Mouse (Mus musculus): ENCODE data around the gene Mecp2. TPM values are rescaled to one million over a fixed set of nuclear protein-coding genes. Genes with fewer than 3 reads are reported as not detected.
A peak's percentile ranks its signal among the peaks of the same experiment; 100 is the strongest.

Mecp2 gene
- polyA plus RNA-seq, 1 experiment from 2014 or later = 11.9 TPM

DNA sequence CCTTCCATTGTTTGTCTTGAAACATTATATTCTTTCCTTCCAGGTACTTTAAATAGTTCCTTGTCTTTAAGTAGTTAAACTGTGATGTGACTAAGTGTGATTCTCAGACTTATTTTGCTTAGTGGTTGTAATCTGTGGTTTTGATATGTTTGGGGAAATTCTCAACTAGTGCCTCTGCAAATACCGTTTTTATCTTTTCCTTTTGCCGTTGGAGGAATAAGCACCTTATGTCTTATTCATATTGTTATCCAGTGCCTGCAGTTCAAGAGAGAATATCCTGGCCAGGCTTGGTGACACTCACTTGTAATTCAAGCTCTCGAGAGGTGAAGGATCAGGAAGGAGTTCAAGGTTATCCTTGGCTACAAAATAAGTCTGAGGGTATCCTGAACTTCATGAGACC, 134.1 kb downstream of the Mecp2 start:
- H3K9ac ChIP-seq (ENCODE audit: low read depth, low read length) = no peak overlapping the region
- 64% methylated on average over 3 of the region's 3 CpGs for WGBS (ENCODE audit: insufficient replicate concordance)
- no peaks in the 10 kb centered on the region for H3K36me3 ChIP-seq (ENCODE audit: control insufficient read depth, insufficient read depth, low read length)
- no peak overlapping the region for H3K4me2 ChIP-seq
- no peak overlapping the region for H3K4me3 ChIP-seq (ENCODE audit: low read depth, low read length)
- H3K4me1 ChIP-seq (ENCODE audit: control insufficient read depth, insufficient read depth, low read length) = no peaks in the 10 kb centered on the region
- H3K27me3 ChIP-seq (ENCODE audit: control insufficient read depth, insufficient read depth, low read length) = no peaks in the 10 kb centered on the region
- no peak overlapping the region for H3K27ac ChIP-seq (ENCODE audit: low read depth, low read length)
- ATAC-seq (replicated peaks; ENCODE audit: insufficient number of reproducible peaks, low FRiP score, low TSS enrichment) = no peak
- no peaks in the 10 kb centered on the region for H3K9me3 ChIP-seq (replicated peaks; ENCODE audit: control insufficient read depth, low read length)

DNA sequence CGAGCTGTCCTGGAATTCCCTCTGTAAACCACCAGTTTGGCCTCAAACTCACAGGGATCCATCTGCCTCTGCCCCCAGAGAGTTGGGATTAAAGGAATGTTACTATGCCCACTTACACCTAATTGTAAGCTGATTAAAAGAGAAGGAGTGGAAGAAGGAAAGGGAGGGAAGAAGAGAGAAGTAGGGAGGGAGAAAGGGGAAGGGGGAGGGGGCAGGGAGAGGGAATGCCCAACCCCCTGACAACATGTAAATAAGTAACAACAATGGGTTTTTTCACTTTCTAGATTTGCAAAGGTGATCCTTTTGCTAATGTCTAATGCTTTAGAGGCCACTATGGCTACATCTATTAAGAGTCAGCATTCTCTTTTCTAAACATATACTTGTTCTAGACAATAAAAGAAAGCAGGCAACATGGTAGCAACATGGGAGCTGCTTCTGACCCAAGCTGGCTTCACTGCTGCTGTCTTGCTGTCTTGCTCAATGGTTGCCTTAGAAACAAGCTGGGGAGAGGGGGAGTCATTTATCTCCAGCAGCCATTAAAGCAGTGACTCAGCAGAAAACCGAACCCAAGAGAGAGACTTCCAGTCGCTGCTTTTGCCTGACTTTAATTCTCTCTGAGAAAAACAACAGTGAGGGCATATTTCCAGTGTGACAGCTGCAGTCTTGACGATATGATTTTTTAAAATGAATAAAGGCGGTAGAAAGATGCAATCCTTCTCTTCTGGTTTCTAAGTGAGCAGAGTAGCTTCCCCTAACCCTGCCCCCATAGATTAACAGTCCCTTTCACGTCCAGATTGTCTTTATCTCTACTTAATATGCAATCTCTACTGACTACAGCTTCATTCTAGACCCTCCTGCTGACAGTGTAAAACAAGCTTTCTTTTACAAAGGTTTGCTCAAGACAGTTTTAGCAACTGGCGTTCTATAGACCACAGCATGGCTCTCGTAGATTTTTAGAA, 136.0 kb downstream of the Mecp2 start:
- no peaks in the 10 kb centered on the region for H3K36me3 ChIP-seq (ENCODE audit: control insufficient read depth, insufficient read depth, low read length)
- H3K27ac ChIP-seq (ENCODE audit: low read depth, low read length) = peak overlapping the region; percentile 29; the same call in 1 of the 2 replicates
- H3K9ac ChIP-seq (ENCODE audit: low read depth, low read length) = no peak overlapping the region
- no peaks in the 10 kb centered on the region for H3K27me3 ChIP-seq (ENCODE audit: control insufficient read depth, insufficient read depth, low read length)
- WGBS (ENCODE audit: insufficient replicate concordance) = 31% methylated on average over 8 of the region's 8 CpGs
- peak overlapping the region; percentile 43 for H3K4me2 ChIP-seq
- no peak overlapping the region for H3K4me3 ChIP-seq (ENCODE audit: low read depth, low read length)
- no peaks in the 10 kb centered on the region for H3K4me1 ChIP-seq (ENCODE audit: control insufficient read depth, insufficient read depth, low read length)
- no peaks in the 10 kb centered on the region for H3K9me3 ChIP-seq (replicated peaks; ENCODE audit: control insufficient read depth, low read length)
- ATAC-seq (replicated peaks; ENCODE audit: insufficient number of reproducible peaks, low FRiP score, low TSS enrichment) = peak; percentile 67; the same call in 1 of the 2 replicates

DNA sequence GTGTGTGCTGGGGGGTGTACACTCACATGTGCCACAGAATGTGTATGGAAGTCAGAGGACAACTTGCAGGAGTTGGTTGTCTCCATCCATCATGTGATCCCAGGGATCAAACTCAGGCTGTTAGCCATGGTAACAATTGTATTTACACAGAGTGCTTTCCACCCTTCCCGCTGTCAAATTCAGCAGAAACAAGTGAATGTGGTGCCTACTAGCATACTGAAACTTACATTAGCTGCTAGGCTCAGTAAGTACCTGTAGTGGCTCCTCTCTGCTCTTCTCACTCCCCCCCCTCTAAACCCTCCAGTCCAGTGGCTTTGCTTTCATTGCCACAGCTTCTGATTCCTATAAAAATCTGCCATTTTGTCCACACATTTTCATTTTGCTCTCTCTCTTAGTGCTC, 157.4 kb downstream of the Mecp2 start:
- no peaks in the 10 kb centered on the region for H3K27me3 ChIP-seq (ENCODE audit: control insufficient read depth, insufficient read depth, low read length)
- WGBS (ENCODE audit: insufficient replicate concordance) = 69% methylated on average over 1 of the region's 1 CpGs
- no peak overlapping the region for H3K4me3 ChIP-seq (ENCODE audit: low read depth, low read length)
- H3K36me3 ChIP-seq (ENCODE audit: control insufficient read depth, insufficient read depth, low read length) = no peaks in the 10 kb centered on the region
- no peak overlapping the region for H3K9ac ChIP-seq (ENCODE audit: low read depth, low read length)
- no peak overlapping the region for H3K27ac ChIP-seq (ENCODE audit: low read depth, low read length)
- H3K9me3 ChIP-seq (replicated peaks; ENCODE audit: control insufficient read depth, low read length) = no peaks in the 10 kb centered on the region
- no peak for ATAC-seq (replicated peaks; ENCODE audit: insufficient number of reproducible peaks, low FRiP score, low TSS enrichment)
- H3K4me1 ChIP-seq (ENCODE audit: control insufficient read depth, insufficient read depth, low read length) = no peaks in the 10 kb centered on the region
- no peak overlapping the region for H3K4me2 ChIP-seq

MicroRNAs within 50 kb of the gene (microRNA counts, 519-probe panel; counts per million panel counts)
- 32.2 counts per million for microRNA mmu-miR-718

Small RNA genes within 50 kb of the gene (microRNA-seq; reads per million reads assigned to microRNA genes)
- gene Mir5132 (ENCODE audit: borderline number of aligned reads) (2.1 reads per million, percentile 26 among the genes with 10 or more reads in this experiment), gene Mir718 (ENCODE audit: borderline number of aligned reads) (0.27 reads per million)

Other genes starting within 250 kb of the Mecp2 start
- gene Avpr2, start 243.3 kb downstream of the Mecp2 start, polyA plus RNA-seq (2014; fragmentation: Nextera tagmentation; extraction: Ambion mirVana) = not detected in 2 replicates
- gene L1cam, start 239.3 kb downstream of the Mecp2 start, polyA plus RNA-seq (2014; fragmentation: Nextera tagmentation; extraction: Ambion mirVana) = 1.3 and 2.2 TPM in 2 replicates
- 0.96 and 1.3 TPM in 2 replicates for gene Arhgap4, start 213.5 kb downstream of the Mecp2 start, polyA plus RNA-seq (2014; fragmentation: Nextera tagmentation; extraction: Ambion mirVana)
- gene Naa10, start 213.4 kb downstream of the Mecp2 start, polyA plus RNA-seq (2014; fragmentation: Nextera tagmentation; extraction: Ambion mirVana) = 94.3 and 96.5 TPM in 2 replicates
- gene Renbp, start 204.5 kb downstream of the Mecp2 start, polyA plus RNA-seq (2014; fragmentation: Nextera tagmentation; extraction: Ambion mirVana) = 51.6 and 64.0 TPM in 2 replicates
- 42.6 and 52.1 TPM in 2 replicates for gene Hcfc1, start 169.0 kb downstream of the Mecp2 start, polyA plus RNA-seq (2014; fragmentation: Nextera tagmentation; extraction: Ambion mirVana)
- 39.3 and 40.7 TPM in 2 replicates for gene Irak1, start 111.4 kb downstream of the Mecp2 start, polyA plus RNA-seq (2014; fragmentation: Nextera tagmentation; extraction: Ambion mirVana)
- not detected in 2 replicates for gene Opn1mw, start 7.9 kb downstream of the Mecp2 start, polyA plus RNA-seq (2014; fragmentation: Nextera tagmentation; extraction: Ambion mirVana)
- not detected in 2 replicates for gene Tex28, start 32.5 kb upstream of the Mecp2 start, polyA plus RNA-seq (2014; fragmentation: Nextera tagmentation; extraction: Ambion mirVana)
- gene Tktl1, start 41.9 kb upstream of the Mecp2 start, polyA plus RNA-seq (2014; fragmentation: Nextera tagmentation; extraction: Ambion mirVana) = not detected in 2 replicates
- gene Flna, start 114.5 kb upstream of the Mecp2 start, polyA plus RNA-seq (2014; fragmentation: Nextera tagmentation; extraction: Ambion mirVana) = 170 and 219 TPM in 2 replicates
- gene Emd, start 119.3 kb upstream of the Mecp2 start, polyA plus RNA-seq (2014; fragmentation: Nextera tagmentation; extraction: Ambion mirVana) = 16.7 and 22.3 TPM in 2 replicates
- 532 and 534 TPM in 2 replicates for gene Rpl10, start 135.4 kb upstream of the Mecp2 start, polyA plus RNA-seq (2014; fragmentation: Nextera tagmentation; extraction: Ambion mirVana)
- gene Taz, start 146.5 kb upstream of the Mecp2 start, polyA plus RNA-seq (2014; fragmentation: Nextera tagmentation; extraction: Ambion mirVana) = 49.1 and 58.2 TPM in 2 replicates
- gene Dnase1l1, start 147.0 kb upstream of the Mecp2 start, polyA plus RNA-seq (2014; fragmentation: Nextera tagmentation; extraction: Ambion mirVana) = 10.5 and 11.5 TPM in 2 replicates
- gene Atp6ap1, start 161.7 kb upstream of the Mecp2 start, polyA plus RNA-seq (2014; fragmentation: Nextera tagmentation; extraction: Ambion mirVana) = 90.6 and 131 TPM in 2 replicates
- 131 and 162 TPM in 2 replicates for gene Gdi1, start 169.6 kb upstream of the Mecp2 start, polyA plus RNA-seq (2014; fragmentation: Nextera tagmentation; extraction: Ambion mirVana)
- gene Fam50a, start 177.7 kb upstream of the Mecp2 start, polyA plus RNA-seq (2014; fragmentation: Nextera tagmentation; extraction: Ambion mirVana) = 52.9 and 54.2 TPM in 2 replicates
- gene Plxna3, start 193.7 kb upstream of the Mecp2 start, polyA plus RNA-seq (2014; fragmentation: Nextera tagmentation; extraction: Ambion mirVana) = 5.3 and 6.9 TPM in 2 replicates
- gene Lage3, start 218.3 kb upstream of the Mecp2 start, polyA plus RNA-seq (2014; fragmentation: Nextera tagmentation; extraction: Ambion mirVana) = 103 and 105 TPM in 2 replicates
- gene Ubl4a, start 237.9 kb upstream of the Mecp2 start, polyA plus RNA-seq (2014; fragmentation: Nextera tagmentation; extraction: Ambion mirVana) = 66.5 and 71.0 TPM in 2 replicates
- gene Slc10a3, start 238.0 kb upstream of the Mecp2 start, polyA plus RNA-seq (2014; fragmentation: Nextera tagmentation; extraction: Ambion mirVana) = 10.5 and 14.5 TPM in 2 replicates